Mouse (Mus musculus): ENCODE data around the gene Fndc11.

DNA sequence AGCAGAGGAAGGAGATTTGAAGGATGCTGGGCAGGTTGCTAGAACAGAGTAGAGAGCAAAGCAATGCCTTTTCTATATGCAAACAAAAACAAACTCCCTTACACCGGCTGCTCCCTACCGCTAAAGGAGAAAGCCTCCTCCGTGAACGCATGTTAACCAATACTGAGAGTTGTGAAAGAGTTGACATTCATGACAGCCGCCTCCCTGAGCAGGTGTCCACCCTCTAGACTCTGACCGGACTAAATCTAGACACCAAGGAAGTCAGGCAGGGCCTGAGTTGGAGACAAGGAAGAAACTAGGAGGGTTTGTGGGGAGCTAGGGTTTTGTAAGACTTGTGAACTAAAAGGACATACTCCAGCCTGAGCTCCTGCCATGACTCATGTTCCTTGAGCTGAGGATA lies 16.9 kb upstream of the Fndc11 start:
- TF ChIP-seq POLR2A (IDR thresholded peaks at IDR 0.05; ENCODE audit: borderline replicate concordance, extremely low read depth, insufficient read depth, insufficient read length, poor library complexity, severe bottlenecking) (no peak), CTCF (IDR thresholded peaks at IDR 0.05; ENCODE audit: borderline replicate concordance, extremely low read depth, insufficient read depth, insufficient read length) (no peak)
